Mouse (Mus musculus): ENCODE data around the gene Ankrd52.

The Ankrd52 gene

GRCm38 (mm10) chr10:128370021-128370420 is 6.9 kb upstream of the Ankrd52 start:
- DNase-seq (ENCODE audit: low spot score): no peak

- DNase-seq (ENCODE audit: low spot score): no peak
Observed at GRCm38 (mm10) chr10:128370601-128371000, 6.3 kb upstream of the Ankrd52 start.

GRCm38 (mm10) chr10:128372142-128372541 is 4.8 kb upstream of the Ankrd52 start:
- no peak for DNase-seq (ENCODE audit: low spot score)

GRCm38 (mm10) chr10:128372989-128373748 is 3.7 kb upstream of the Ankrd52 start:
- DNase-seq (ENCODE audit: low spot score): no peak

- no peak for DNase-seq (ENCODE audit: low spot score)
Observed at GRCm38 (mm10) chr10:128374393-128374792, 2.5 kb upstream of the Ankrd52 start.

GRCm38 (mm10) chr10:128376099-128376454 is 838 bp upstream of the Ankrd52 start:
- DNase-seq (ENCODE audit: low spot score): no peak

- peak; percentile 35 for DNase-seq (ENCODE audit: low spot score)
Observed at GRCm38 (mm10) chr10:128377222-128377939, 466 bp downstream of the Ankrd52 start.

- no peak for DNase-seq (ENCODE audit: low spot score)
Observed at GRCm38 (mm10) chr10:128377940-128378448, 1.1 kb downstream of the Ankrd52 start.

GRCm38 (mm10) chr10:128378462-128378861 is 1.5 kb downstream of the Ankrd52 start:
- DNase-seq (ENCODE audit: low spot score): no peak

- DNase-seq (ENCODE audit: low spot score): no peak
Observed at GRCm38 (mm10) chr10:128379260-128379659, 2.3 kb downstream of the Ankrd52 start.

- no peak for DNase-seq (ENCODE audit: low spot score)
Observed at GRCm38 (mm10) chr10:128380565-128380964, 3.6 kb downstream of the Ankrd52 start.

GRCm38 (mm10) chr10:128382482-128382881 is 5.6 kb downstream of the Ankrd52 start:
- no peak for DNase-seq (ENCODE audit: low spot score)

- DNase-seq (ENCODE audit: low spot score): no peak
Observed at GRCm38 (mm10) chr10:128385902-128386301, 9.0 kb downstream of the Ankrd52 start.

- no peak for DNase-seq (ENCODE audit: low spot score)
Observed at GRCm38 (mm10) chr10:128388941-128389340, 12.0 kb downstream of the Ankrd52 start.

- no peak for DNase-seq (ENCODE audit: low spot score)
Observed at GRCm38 (mm10) chr10:128389570-128389969, 12.7 kb downstream of the Ankrd52 start.

- no peak for DNase-seq (ENCODE audit: low spot score)
Observed at GRCm38 (mm10) chr10:128390366-128390765, 13.5 kb downstream of the Ankrd52 start.

- DNase-seq (ENCODE audit: low spot score): no peak
Observed at GRCm38 (mm10) chr10:128391850-128392249, 14.9 kb downstream of the Ankrd52 start.

- DNase-seq (ENCODE audit: low spot score): no peak
Observed at GRCm38 (mm10) chr10:128396017-128396673, 19.2 kb downstream of the Ankrd52 start.

- no peak for DNase-seq (ENCODE audit: low spot score)
Observed at GRCm38 (mm10) chr10:128396716-128397264, 19.9 kb downstream of the Ankrd52 start.

GRCm38 (mm10) chr10:128397466-128397865 is 20.6 kb downstream of the Ankrd52 start:
- DNase-seq (ENCODE audit: low spot score): no peak

GRCm38 (mm10) chr10:128400338-128400737 is 23.4 kb downstream of the Ankrd52 start:
- DNase-seq (ENCODE audit: low spot score): no peak

- no peak for DNase-seq (ENCODE audit: low spot score)
Observed at GRCm38 (mm10) chr10:128401056-128401455, 24.1 kb downstream of the Ankrd52 start, which contains the start of gene Slc39a5. Gene Slc39a5 (minus strand): TSS chr10:128401229.

Measured in ovary, postnatal 14 days (tissue).